Mouse (Mus musculus): ENCODE data around the gene Timp4.

DNA sequence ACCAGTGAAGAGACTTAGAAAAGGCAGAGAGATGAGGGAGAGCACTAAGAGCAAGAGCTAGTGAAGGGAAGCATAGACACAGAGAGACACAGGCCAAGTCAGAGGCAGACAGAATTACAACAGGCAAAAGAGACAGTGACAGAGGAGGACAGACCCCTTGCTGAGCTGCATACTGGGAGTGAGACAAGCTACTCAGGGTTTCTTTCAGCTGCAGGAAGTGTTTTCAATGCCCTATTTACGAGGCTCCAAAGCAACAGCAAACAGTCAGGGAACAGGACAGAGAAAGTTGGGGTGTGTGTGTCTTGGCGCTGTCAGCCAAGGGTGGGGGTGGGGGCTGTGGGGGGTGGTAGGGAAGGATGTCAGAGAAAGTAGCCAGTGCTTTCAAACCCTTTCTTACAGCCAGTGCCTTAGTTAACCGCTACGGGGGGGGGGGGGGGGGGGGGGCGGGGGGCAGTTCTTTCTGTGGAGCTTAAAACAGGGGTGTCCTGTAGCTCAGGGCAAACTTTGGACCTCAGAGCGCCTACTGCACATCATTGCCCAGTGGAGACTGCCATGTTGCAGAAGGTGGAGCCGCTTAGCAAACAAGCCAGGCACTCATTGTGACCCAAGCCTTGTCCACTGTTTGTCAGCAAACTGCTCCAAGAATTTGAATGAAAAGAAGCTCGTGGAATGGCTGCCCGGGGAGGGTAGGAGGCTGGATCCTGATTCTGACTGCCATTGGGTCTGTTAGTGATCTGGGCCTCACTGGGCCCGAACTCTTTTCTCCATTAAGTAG, at the start of gene Timp4:
- no peak for TF ChIP-seq CTCF (IDR thresholded peaks at IDR 0.05; ENCODE audit: extremely low read depth, insufficient read depth, low read length)
- no peak for TF ChIP-seq POLR2A (IDR thresholded peaks at IDR 0.05; ENCODE audit: extremely low read depth, insufficient read depth, low read length)
